Mouse (Mus musculus) fibroblast of lung, adult 2 months (primary cell): ENCODE results near the gene Senp7.
"Not testable (repeated sequence)": the region's sequence is repeated elsewhere in the genome, so short reads cannot be mapped to it uniquely, and the experiment has no call there.

Experiments
- DNase-seq: peaks from one replicate; pipeline ENCODE4 v3.0.0-alpha.2; 2011; ENCODE audit warnings: low read depth

Gene Senp7

GRCm38 (mm10) chr16:56137672-56138071 lies 89.5 kb downstream of the Senp7 start:
- DNase-seq: not testable (repeated sequence)

GRCm38 (mm10) chr16:56139921-56140320 lies 91.8 kb downstream of the Senp7 start:
- DNase-seq: no peak

GRCm38 (mm10) chr16:56144876-56145555 lies 96.9 kb downstream of the Senp7 start:
- no peak for DNase-seq

GRCm38 (mm10) chr16:56147679-56148078 lies 99.5 kb downstream of the Senp7 start:
- DNase-seq: no peak

GRCm38 (mm10) chr16:56163466-56163865 lies 115.3 kb downstream of the Senp7 start:
- peak; percentile 44 for DNase-seq

GRCm38 (mm10) chr16:56170247-56170646 lies 122.1 kb downstream of the Senp7 start:
- no peak for DNase-seq

- DNase-seq: no peak
These were observed 127.9 kb downstream of the Senp7 start for GRCm38 (mm10) chr16:56175867-56176581.

GRCm38 (mm10) chr16:56186863-56187262 lies 138.7 kb downstream of the Senp7 start:
- DNase-seq: no peak

- no peak for DNase-seq
These were observed 140.1 kb downstream of the Senp7 start for GRCm38 (mm10) chr16:56188198-56188597.

GRCm38 (mm10) chr16:56204051-56204450 lies 155.9 kb downstream of the Senp7 start, which contains the start of gene Impg2:
Gene Impg2 (plus strand): TSS chr16:56204313.
- DNase-seq: no peak

GRCm38 (mm10) chr16:56212740-56213139 lies 164.6 kb downstream of the Senp7 start:
- no peak for DNase-seq

- no peak for DNase-seq
These were observed 179.5 kb downstream of the Senp7 start for GRCm38 (mm10) chr16:56227686-56228085.

- no peak for DNase-seq
These were observed 181.3 kb downstream of the Senp7 start for GRCm38 (mm10) chr16:56229455-56229854.

- DNase-seq: no peak
These were observed 183.2 kb downstream of the Senp7 start for GRCm38 (mm10) chr16:56231300-56231699.

- DNase-seq: peak; percentile 61
These were observed 184.6 kb downstream of the Senp7 start for GRCm38 (mm10) chr16:56232736-56233135.
